Mouse (Mus musculus) thymus, adult 2 months (tissue): ENCODE results near the gene Gm14137. TPM values are rescaled to one million over a fixed set of nuclear protein-coding genes. Genes with fewer than 3 reads are reported as not detected.

Experiments
- DNase-seq: peaks from one replicate; pipeline ENCODE4 v3.0.0; 2021
- H3K27ac ChIP-seq: fragments of 200-500 bp; 2 replicates; pipeline ENCODE4 v1.5.1; 2012; ENCODE audit warnings: low read length, control low read depth; ENCODE audit not compliant: control insufficient read depth, insufficient read depth
- H3K27me3 ChIP-seq: fragments of 200-500 bp; 2 replicates; pipeline ENCODE4 v1.6.1; 2012; ENCODE audit warnings: mild to moderate bottlenecking, low read length, moderate library complexity, mixed read lengths; ENCODE audit not compliant: control insufficient read depth, insufficient read depth
- H3K36me3 ChIP-seq: fragments of 200-500 bp; 2 replicates; pipeline ENCODE4 v1.6.1; 2012; ENCODE audit warnings: mild to moderate bottlenecking, low read length, moderate library complexity; ENCODE audit not compliant: control insufficient read depth, insufficient read depth
- H3K4me1 ChIP-seq: fragments of 200-500 bp; replicated peaks from 2 replicates; pipeline ENCODE4 v1.6.1; 2012; ENCODE audit warnings: low read length; ENCODE audit not compliant: control insufficient read depth, insufficient read depth
- H3K4me3 ChIP-seq: fragments of 200-500 bp; 2 replicates; pipeline ENCODE4 v1.5.1; 2012; ENCODE audit warnings: mild to moderate bottlenecking, low read length, control low read depth, moderate library complexity; ENCODE audit not compliant: control insufficient read depth, insufficient read depth
- CTCF ChIP-seq: fragments of 200-500 bp; IDR thresholded peaks from 2 replicates; pipeline ENCODE4 v1.5.1; 2012; ENCODE audit warnings: mild to moderate bottlenecking, control low read depth, low read length, moderate library complexity, borderline replicate concordance; ENCODE audit not compliant: control insufficient read depth, poor library complexity, insufficient read depth; ENCODE audit errors: extremely low read depth
- POLR2A ChIP-seq: fragments of 200-500 bp; IDR thresholded peaks from 2 replicates; pipeline ENCODE4 v1.6.1; 2012; ENCODE audit warnings: mild to moderate bottlenecking, low read length, control low read depth, moderate library complexity; ENCODE audit not compliant: control insufficient read depth, poor library complexity, insufficient read depth; ENCODE audit errors: extremely low read depth
- WGBS: fragments of 180-500 bp; shearing (Covaris S2); methylation state at CpG from one replicate; pipeline ENCODE4 v1.1.7; 2018; 5-methylcytosine and 5-hydroxymethylcytosine counted together
- polyA plus RNA-seq: library from polyadenylated mRNA; depleted of rRNA; stranded (reverse); fragments of >200 nt; gene quantifications from 2 replicates; pipeline ENCODE4 v1.2.3, GENCODE M21; 2012

The Gm14137 gene
- polyA plus RNA-seq, 1 experiment, result 0.70 TPM

- no peak overlapping the region for H3K27ac ChIP-seq
- peak; percentile 86 for DNase-seq
Measured at GRCm38 (mm10) chr2:119189029-119189710, 14.9 kb downstream of the Gm14137 start.

GRCm38 (mm10) chr2:119190969-119191368, 16.7 kb downstream of the Gm14137 start:
- WGBS, result 91% methylated on average over 5 of the region's 5 CpGs
- H3K4me1 ChIP-seq, result peaks cover 3% of the 10 kb centered on the region
- H3K27ac ChIP-seq, result no peak overlapping the region

More at GRCm38 (mm10) chr2:119189029-119189710, 14.9 kb downstream of the Gm14137 start:
- Histone ChIP-seq H3K36me3 (peaks cover 9% of the 10 kb centered on the region; the same call in 1 of the 2 replicates), H3K4me1 (peaks cover 3% of the 10 kb centered on the region), H3K27me3 (no peaks in the 10 kb centered on the region), H3K4me3 (peak overlapping the region; percentile 27)
- 5% methylated on average over 15 of the region's 15 CpGs for whole genome bisulfite sequencing
- TF ChIP-seq CTCF (peak; percentile 90), POLR2A (no peak)

GRCm38 (mm10) chr2:119194140-119194539, 19.8 kb downstream of the Gm14137 start:
- no peaks in the 10 kb centered on the region for H3K27me3 ChIP-seq
- H3K36me3 ChIP-seq, result no peaks in the 10 kb centered on the region
- TF ChIP-seq POLR2A, result no peak
- peaks cover 4% of the 10 kb centered on the region for H3K4me1 ChIP-seq
- H3K4me3 ChIP-seq, result no peak overlapping the region
- no peak overlapping the region for H3K27ac ChIP-seq
- 97% methylated on average over 5 of the region's 5 CpGs for WGBS
- no peak for DNase-seq

More at GRCm38 (mm10) chr2:119190969-119191368, 16.7 kb downstream of the Gm14137 start:
- H3K4me3 ChIP-seq, result no peak overlapping the region
- DNase-seq, result no peak
- no peaks in the 10 kb centered on the region for H3K27me3 ChIP-seq
- no peaks in the 10 kb centered on the region for H3K36me3 ChIP-seq
- no peak for TF ChIP-seq CTCF
- TF ChIP-seq POLR2A, result no peak

GRCm38 (mm10) chr2:119196316-119197108, 22.2 kb downstream of the Gm14137 start:
- Histone ChIP-seq H3K4me1 (peaks cover 3% of the 10 kb centered on the region), H3K27ac (no peak overlapping the region), H3K36me3 (no peaks in the 10 kb centered on the region), H3K4me3 (no peak overlapping the region), H3K27me3 (no peaks in the 10 kb centered on the region)
- no peak for DNase-seq
- no peak for TF ChIP-seq POLR2A
- no peak for TF ChIP-seq CTCF
- 87% methylated on average over 4 of the region's 4 CpGs for WGBS

GRCm38 (mm10) chr2:119197493-119197892, 23.2 kb downstream of the Gm14137 start:
- TF ChIP-seq POLR2A (no peak), CTCF (no peak)
- H3K27ac ChIP-seq, result no peak overlapping the region
- WGBS, result 96% methylated on average over 1 of the region's 1 CpGs
- no peaks in the 10 kb centered on the region for H3K36me3 ChIP-seq
- DNase-seq, result no peak
- H3K27me3 ChIP-seq, result no peaks in the 10 kb centered on the region
- H3K4me1 ChIP-seq, result peaks cover 5% of the 10 kb centered on the region
- no peak overlapping the region for H3K4me3 ChIP-seq

- no peak for DNase-seq
- H3K27me3 ChIP-seq, result no peaks in the 10 kb centered on the region
- H3K27ac ChIP-seq, result no peak overlapping the region
- TF ChIP-seq CTCF, result no peak
- no peak for TF ChIP-seq POLR2A
- 94% methylated on average over 1 of the region's 1 CpGs for WGBS
- no peak overlapping the region for H3K4me3 ChIP-seq
- peaks cover 5% of the 10 kb centered on the region for H3K4me1 ChIP-seq
- H3K36me3 ChIP-seq, result no peaks in the 10 kb centered on the region
Measured at GRCm38 (mm10) chr2:119198049-119198448, 23.7 kb downstream of the Gm14137 start.
